Mouse (Mus musculus): Measurements from ENCODE around the gene Ackr4.

GRCm38 (mm10) chr9:104088555-104088954 is 38.2 kb downstream of the Ackr4 start:
- TF ChIP-seq RCOR1 (IDR thresholded peaks at IDR 0.05; ENCODE audit: low read depth, low read length) = no peak
- TF ChIP-seq POLR2A (IDR thresholded peaks at IDR 0.05; ENCODE audit: control insufficient read depth in 1 of 2, insufficient read depth in 1 of 2, low read depth in 1 of 2, low read length in 2 of 2, poor library complexity in 1 of 2) = no peak
- no peak for TF ChIP-seq CHD1 (IDR thresholded peaks at IDR 0.05; ENCODE audit: low read depth, low read length)
- TF ChIP-seq E2F4 (IDR thresholded peaks at IDR 0.05; ENCODE audit: borderline replicate concordance, low read depth, low read length) = no peak
- TF ChIP-seq CTCF (IDR thresholded peaks at IDR 0.05 in 2 of 3, conservative IDR thresholded peaks at IDR 0.05 in 1 of 3; ENCODE audit: control insufficient read depth in 1 of 3, insufficient read depth in 1 of 3, low read depth in 2 of 3, low read length in 3 of 3, poor library complexity in 1 of 3, severe bottlenecking in 1 of 3) = no peak
